Mouse (Mus musculus) gastrocnemius, postnatal 25 days (tissue): Measurements from ENCODE around the gene Cdk2ap1. TPM values are rescaled to one million over a fixed set of nuclear protein-coding genes. Genes with fewer than 3 reads are reported as not detected.

Experiments
- total RNA-seq, 2 experiments: library from RNA; stranded (reverse); gene quantifications; 1 replicate in 1 of 2; 2 replicates in 1 of 2; pipeline ENCODE4 v1.2.3; 2021

Gene Cdk2ap1
- total RNA-seq, 2 experiments from 2014 or later = 113 to 116 TPM

Other genes with a start within 250 kb of the Cdk2ap1 start
- gene Arl6ip4, start 247.0 kb downstream of the Cdk2ap1 start, total RNA-seq = 10 to 100 TPM; 36.0 to 40.9 TPM
- gene Pitpnm2, start 113.3 kb downstream of the Cdk2ap1 start, total RNA-seq = 10 to 100 TPM; 16.7 to 17.6 TPM
- gene Mphosph9, start 35.1 kb downstream of the Cdk2ap1 start, total RNA-seq = 1 to 10 TPM; 2.5 to 2.8 TPM
- gene 2810006K23Rik, start 35.0 kb downstream of the Cdk2ap1 start, total RNA-seq = 1 to 10 TPM; 5.2 to 7.4 TPM
- gene Sbno1, start 62.9 kb upstream of the Cdk2ap1 start, total RNA-seq = 10 to 100 TPM; 35.3 to 37.7 TPM
- 100 to 1,000 TPM; 107 to 134 TPM for gene Kmt5a, start 76.8 kb upstream of the Cdk2ap1 start, total RNA-seq
- 1 to 10 TPM; 3.9 to 5.1 TPM for gene Rilpl2, start 115.3 kb upstream of the Cdk2ap1 start, total RNA-seq
- gene Snrnp35, start 120.1 kb upstream of the Cdk2ap1 start, total RNA-seq = 10 to 100 TPM; 23.0 to 23.8 TPM
- gene Rilpl1, start 168.3 kb upstream of the Cdk2ap1 start, total RNA-seq = 100 to 1,000 TPM; 121 to 144 TPM
- 100 to 1,000 TPM; 145 to 151 TPM for gene Tmed2, start 177.6 kb upstream of the Cdk2ap1 start, total RNA-seq
- gene Ddx55, start 189.8 kb upstream of the Cdk2ap1 start, total RNA-seq = 1 to 10 TPM; 4.3 to 4.8 TPM
- gene Eif2b1, start 216.0 kb upstream of the Cdk2ap1 start, total RNA-seq = 10 to 100 TPM; 35.2 to 39.1 TPM
- 10 to 100 TPM; 14.6 to 16.2 TPM for gene Gtf2h3, start 216.1 kb upstream of the Cdk2ap1 start, total RNA-seq